Mouse (Mus musculus) inflammation-experienced regulatory T-cells, adult 6 months (primary cell): ENCODE data around the gene Phf13. TPM values are rescaled to one million over a fixed set of nuclear protein-coding genes. Genes with fewer than 3 reads are reported as not detected.

ENCODE experiments used
- polyA plus RNA-seq, 3 experiments: library from polyadenylated mRNA; unstranded; fragments of 100-300 nt; shearing (Covaris generic); gene quantifications; one replicate each; pipeline ENCODE4 v1.2.1; 2017

The Phf13 gene
- polyA plus RNA-seq, 3 experiments from 2014 or later: 3.2 to 4.6 (median 4.2) TPM

Other genes starting within 250 kb of the Phf13 start
- 10 to 100 TPM; 39.6 to 58.9 (median 48.7) TPM for gene Camta1, start 134.4 kb downstream of the Phf13 start, polyA plus RNA-seq
- gene Dnajc11, start 62.6 kb downstream of the Phf13 start, polyA plus RNA-seq: 10 to 100 TPM; 28.1 to 33.8 (median 33.5) TPM
- gene Thap3, start 7.3 kb downstream of the Phf13 start, polyA plus RNA-seq: 100 to 1,000 TPM; 107 to 167 (median 117) TPM
- 1 to 10 TPM; 3.0 to 4.2 (median 3.6) TPM for gene Klhl21, start 12.5 kb upstream of the Phf13 start, polyA plus RNA-seq
- 10 to 100 TPM; 16.2 to 26.3 (median 18.9) TPM for gene Zbtb48, start 31.4 kb upstream of the Phf13 start, polyA plus RNA-seq
- gene Tas1r1, start 42.3 kb upstream of the Phf13 start, polyA plus RNA-seq: not detected
- 10 to 100 TPM in 2 of 3 experiments, 1 to 10 TPM in 1; 7.7 to 22.5 (median 10.2) TPM for gene Nol9, start 43.1 kb upstream of the Phf13 start, polyA plus RNA-seq
- 1 to 10 TPM; 2.5 to 3.7 (median 2.9) TPM for gene Plekhg5, start 76.2 kb upstream of the Phf13 start, polyA plus RNA-seq
- gene Tnfrsf25, start 119.7 kb upstream of the Phf13 start, polyA plus RNA-seq: 100 to 1,000 TPM; 125 to 133 (median 127) TPM
- 10 to 100 TPM in 1 of 3 experiments, 1 to 10 TPM in 2; 6.0 to 13.1 (median 9.7) TPM for gene Espn, start 156.1 kb upstream of the Phf13 start, polyA plus RNA-seq
- gene Hes2, start 162.6 kb upstream of the Phf13 start, polyA plus RNA-seq: not detected
- gene Acot7, start 181.9 kb upstream of the Phf13 start, polyA plus RNA-seq: 100 to 1,000 TPM; 124 to 249 (median 126) TPM